Mouse (Mus musculus) gastrocnemius, postnatal 14 days (tissue): ENCODE measurements at regions not wholly inside any gene's neighbourhood (a gene's known extent, or its start where the extent isn't known, plus 50 kb on each side); places are given as distances from the start of the nearest gene placed in this dataset.
A peak's percentile ranks its signal among the peaks of the same experiment; 100 is the strongest.

Experiments used
- DNase-seq: peaks from one replicate; pipeline ENCODE4 v3.0.0; 2021; ENCODE audit warnings: mixed read lengths
- intact Hi-C: fragments of 180-260 bp; cut with DNase I; formaldehyde crosslinking; loops from one replicate; pipeline ENCODE4 v1.15.1; 2025; ENCODE audit warnings: low total_unique reads

DNA sequence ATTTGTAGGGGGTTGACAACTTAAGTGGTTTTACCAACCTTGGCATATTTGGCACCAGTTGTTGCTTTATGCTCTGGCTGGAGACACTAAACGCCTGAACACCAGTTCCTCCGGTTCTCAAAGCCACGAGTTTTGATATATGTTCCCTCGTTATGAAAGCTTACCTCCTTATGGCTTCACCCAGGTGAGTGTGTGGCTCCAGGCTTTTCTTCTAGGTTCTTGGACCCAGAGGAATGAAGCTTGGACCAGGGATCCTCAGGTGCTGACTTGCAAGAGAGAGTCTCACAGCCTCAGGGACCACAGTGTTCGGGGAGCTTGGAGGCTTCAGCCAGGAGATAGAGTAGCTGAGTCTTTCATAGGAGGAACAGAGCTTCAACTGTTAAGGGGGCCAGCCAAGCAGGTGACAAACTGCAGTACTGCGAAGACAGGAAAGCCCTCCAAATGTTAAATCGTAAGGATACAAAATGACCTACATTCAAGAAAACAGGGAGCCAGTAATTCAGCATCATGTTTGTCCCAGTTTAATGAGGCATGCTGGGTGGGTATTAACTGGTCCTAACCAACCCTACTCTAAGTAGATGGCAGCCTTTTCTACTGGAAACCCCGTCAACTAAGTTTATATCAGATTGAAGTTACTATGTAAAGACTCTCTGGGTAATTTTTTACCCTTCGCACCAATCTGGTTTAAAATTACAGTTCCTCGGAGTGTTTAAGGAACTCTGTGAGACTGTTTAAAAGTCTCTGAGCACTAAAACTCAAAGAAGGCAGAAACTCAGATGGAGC, 307.9 kb downstream of the Mtx2 start:
- intact Hi-C loops, result no loop called here
- no peak for DNase-seq

DNA sequence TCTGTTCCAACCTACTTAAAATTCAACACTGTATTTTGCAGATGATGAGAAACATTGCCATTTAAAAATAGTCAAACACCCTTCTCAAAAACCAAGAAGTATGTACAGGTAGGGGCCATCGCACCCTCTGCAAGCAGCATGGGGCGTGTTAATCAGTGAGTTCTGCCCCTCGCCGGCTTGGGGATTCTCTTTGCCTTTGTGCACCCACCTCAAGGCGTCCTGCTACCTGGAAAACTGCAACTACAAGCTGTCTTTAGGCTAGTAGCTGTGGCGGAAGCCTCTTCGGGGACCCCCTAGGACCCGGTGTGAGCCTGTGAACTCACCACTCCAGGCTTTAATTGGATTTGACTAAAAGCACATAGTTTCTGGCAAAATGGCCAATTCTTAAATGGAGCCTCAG, 311.0 kb downstream of the Mtx2 start:
- intact Hi-C loops, result loop anchor here (5.0 kb wide), 1 partner anchor 434 kb away; the partner anchor contains the start of gene Hoxd8

DNA sequence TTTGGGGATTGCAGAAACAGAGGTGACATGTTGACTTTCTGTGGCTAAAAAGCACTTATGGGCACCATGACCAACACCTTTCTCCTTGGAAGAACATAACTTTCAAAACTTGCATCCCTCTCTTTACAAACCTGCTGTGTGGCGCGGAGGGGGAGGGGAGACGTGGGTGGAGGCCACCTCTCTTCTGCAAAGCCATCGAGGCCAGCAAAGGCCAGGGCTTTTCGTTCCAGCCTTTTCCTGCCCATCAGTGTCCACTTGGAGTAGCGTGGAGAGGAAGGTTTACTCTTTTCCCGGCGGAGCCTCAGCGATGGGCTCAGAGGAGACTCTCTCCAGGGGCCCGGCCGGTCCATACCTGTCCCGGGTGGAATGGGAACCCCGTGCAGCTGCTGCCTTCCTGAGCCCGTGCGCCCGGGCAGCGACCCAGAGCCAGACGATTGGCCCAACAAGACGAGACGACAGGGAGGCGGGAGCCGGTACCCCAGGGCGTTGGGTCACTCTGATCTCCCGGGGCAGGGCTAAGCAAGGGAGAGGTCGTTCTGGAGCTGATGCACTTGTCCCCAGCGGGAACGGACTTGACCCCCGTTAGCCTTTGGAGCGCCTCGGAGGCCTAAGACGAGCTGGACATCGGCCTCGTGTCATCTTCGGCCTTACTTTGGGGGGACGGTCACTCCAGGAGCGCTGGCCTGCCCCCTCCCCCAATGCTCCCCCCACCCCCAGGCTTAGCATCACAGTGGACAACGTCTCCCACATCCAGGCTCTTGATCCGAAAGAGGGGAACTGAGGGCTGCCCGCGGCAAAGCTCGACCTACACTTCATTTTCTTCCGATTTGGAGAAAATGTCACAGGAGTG, 311.8 kb downstream of the Mtx2 start:
- intact Hi-C loops, result loop anchor here (5.0 kb wide), 1 partner anchor 435 kb away; the partner anchor contains the start of gene Hoxd8
- DNase-seq, result peak; percentile 23

More for the DNA sequence above, 311.0 kb downstream of the Mtx2 start:
- no peak for DNase-seq

- intact Hi-C loops, result loop anchor here (5.0 kb wide), 1 partner anchor 436 kb away; the partner anchor contains the start of gene Hoxd8
- DNase-seq, result peak; percentile 73
These were observed 312.6 kb downstream of the Mtx2 start for GRCm38 (mm10) chr2:75137983-75138745.

GRCm38 (mm10) chr2:75138746-75139060, 313.1 kb downstream of the Mtx2 start:
- intact Hi-C loops, result loop anchor here (5.0 kb wide), 1 partner anchor 436 kb away; the partner anchor contains the start of gene Hoxd8
- DNase-seq, result no peak

- no peak for DNase-seq
- intact Hi-C loops, result loop anchor here (5.0 kb wide), 1 partner anchor 437 kb away; the partner anchor contains the start of gene Hoxd8
These were observed 313.9 kb downstream of the Mtx2 start for GRCm38 (mm10) chr2:75139544-75139943.

- DNase-seq, result no peak
- intact Hi-C loops, result no loop called here
These were observed 317.1 kb downstream of the Mtx2 start for GRCm38 (mm10) chr2:75142675-75143074.

GRCm38 (mm10) chr2:75144861-75145260, 319.3 kb downstream of the Mtx2 start:
- no peak for DNase-seq
- intact Hi-C loops, result no loop called here

DNA sequence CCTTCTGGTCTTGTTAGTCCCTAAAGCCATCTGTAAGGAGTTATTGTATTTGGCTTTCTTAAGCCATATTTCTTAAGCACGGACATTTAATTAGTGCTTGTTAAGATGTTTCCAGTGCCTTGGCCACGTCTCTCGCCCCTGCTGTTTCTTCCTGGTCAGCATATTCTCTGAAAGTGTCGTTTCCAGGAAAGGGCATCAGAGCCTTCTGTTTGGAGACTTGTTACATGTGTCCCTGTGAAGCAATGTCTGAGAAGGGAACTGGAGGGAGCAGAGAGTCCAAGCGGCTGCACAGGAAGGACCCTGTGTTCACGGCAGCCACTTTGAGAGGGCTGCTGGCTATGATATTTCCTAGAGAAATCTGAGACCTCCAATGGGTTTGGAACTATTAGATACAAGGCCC, 320.7 kb downstream of the Mtx2 start:
- intact Hi-C loops, result no loop called here
- no peak for DNase-seq

DNA sequence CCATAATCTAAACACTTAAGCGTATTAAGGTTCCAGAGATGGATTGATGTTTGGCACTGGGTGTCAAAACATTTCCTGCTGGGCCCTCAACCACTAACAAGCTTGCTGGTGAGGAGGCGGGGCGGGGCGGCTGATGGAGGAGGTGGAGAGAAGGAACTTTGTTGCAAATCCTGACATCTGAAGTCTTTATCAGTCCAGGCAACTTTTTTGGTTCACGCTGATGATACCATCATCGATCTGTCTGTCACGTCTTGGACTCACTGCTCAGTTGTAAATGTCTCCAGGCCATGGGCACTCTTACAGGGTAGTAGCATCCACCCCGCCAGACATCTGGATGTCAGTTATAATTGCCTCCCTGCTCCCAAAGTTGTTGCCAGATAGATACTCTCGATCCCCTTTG, 321.8 kb downstream of the Mtx2 start:
- intact Hi-C loops, result no loop called here
- no peak for DNase-seq

DNA sequence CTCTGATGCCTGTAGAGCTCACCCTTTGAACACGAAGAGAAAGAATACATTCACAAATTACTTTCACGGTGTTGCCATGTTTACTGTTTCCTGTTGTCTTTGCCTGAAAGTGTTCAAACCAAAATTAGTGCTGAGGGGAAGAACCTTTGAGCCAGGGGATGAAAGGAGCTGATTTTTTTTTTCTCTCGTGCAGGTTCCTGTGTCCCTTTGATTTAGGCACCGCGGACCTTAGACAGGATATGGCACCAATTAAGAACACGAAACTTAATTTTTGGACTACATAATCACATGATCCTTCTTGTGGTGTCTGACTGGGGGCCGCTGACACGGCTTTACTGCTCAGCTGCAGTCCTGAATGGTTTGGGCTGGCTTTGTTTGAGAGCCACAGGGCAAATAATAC, 322.4 kb downstream of the Mtx2 start:
- no peak for DNase-seq

GRCm38 (mm10) chr2:75149036-75149435, 323.4 kb downstream of the Mtx2 start:
- no peak for DNase-seq
- intact Hi-C loops, result no loop called here

More for the DNA sequence above, 322.4 kb downstream of the Mtx2 start:
- intact Hi-C loops, result no loop called here

- DNase-seq, result no peak
- intact Hi-C loops, result no loop called here
These were observed 324.0 kb downstream of the Mtx2 start for GRCm38 (mm10) chr2:75149562-75149961.

GRCm38 (mm10) chr2:75150986-75151385, 325.4 kb downstream of the Mtx2 start:
- DNase-seq, result peak; percentile 57
- intact Hi-C loops, result loop anchor here (5.0 to 10.0 kb wide), 2 partner anchors 164 to 436 kb away; no protein-coding TSS in a partner anchor

GRCm38 (mm10) chr2:75151519-75151918, 325.9 kb downstream of the Mtx2 start:
- DNase-seq, result no peak
- intact Hi-C loops, result loop anchor here (5.0 to 10.0 kb wide), 2 partner anchors 163 to 436 kb away; no protein-coding TSS in a partner anchor

GRCm38 (mm10) chr2:75152477-75152990, 326.9 kb downstream of the Mtx2 start:
- intact Hi-C loops, result loop anchor here (5.0 to 10.0 kb wide), 2 partner anchors 162 to 435 kb away; no protein-coding TSS in a partner anchor
- peak; percentile 20 for DNase-seq

DNA sequence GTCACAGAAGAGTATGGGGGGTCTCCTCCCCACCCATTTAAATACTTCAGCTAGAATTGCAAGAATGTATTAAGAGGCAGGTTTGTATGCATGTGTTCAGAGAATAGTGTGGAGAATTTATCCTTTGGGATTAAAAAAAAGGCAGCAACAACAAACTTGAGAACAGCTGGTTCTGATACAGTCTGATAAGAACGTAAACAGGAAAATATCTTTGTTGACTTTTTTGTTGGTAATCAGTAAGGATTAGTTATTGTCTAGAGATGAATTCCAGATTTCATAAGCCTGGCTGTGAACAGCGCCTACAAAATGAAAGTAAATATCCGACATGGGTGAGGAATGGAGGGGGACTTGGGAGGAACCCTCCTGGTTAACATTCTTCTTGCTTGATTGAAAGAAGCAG, 328.8 kb downstream of the Mtx2 start:
- no peak for DNase-seq
- intact Hi-C loops, result loop anchor here (5.0 to 10.0 kb wide), 2 partner anchors 160 to 433 kb away; no protein-coding TSS in a partner anchor

GRCm38 (mm10) chr2:75158581-75158980, 333.0 kb downstream of the Mtx2 start:
- intact Hi-C loops, result loop anchor here (10.0 kb wide), 1 partner anchor 156 kb away; no protein-coding TSS in a partner anchor
- no peak for DNase-seq

DNA sequence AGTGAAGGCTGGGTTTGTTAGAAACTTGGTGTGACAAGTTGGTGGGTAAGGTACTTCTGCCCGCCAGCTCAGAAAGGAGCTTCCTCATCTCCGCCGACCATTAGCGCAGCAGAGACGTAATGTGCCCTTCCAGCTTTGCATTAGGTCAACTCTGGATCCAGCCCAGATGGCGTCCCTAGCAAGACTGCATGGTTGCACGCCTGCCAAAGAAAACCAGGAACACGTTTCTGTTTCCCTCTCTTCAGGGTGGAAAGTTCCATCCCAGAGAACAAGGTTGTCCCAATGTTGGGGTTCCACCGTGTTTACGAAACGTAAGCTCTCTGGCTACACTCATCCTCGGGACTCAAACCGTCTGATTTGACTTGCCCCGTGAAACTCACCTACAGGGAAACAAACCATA, 335.5 kb downstream of the Mtx2 start:
- no peak for DNase-seq
- intact Hi-C loops, result no loop called here
